Mouse (Mus musculus): ENCODE data around the gene Gm20390. TPM values are rescaled to one million over a fixed set of nuclear protein-coding genes. Genes with fewer than 3 reads are reported as not detected.

Gm20390 gene
- total RNA-seq, 2 experiments from 2014 or later = 88.1 to 124 TPM

Other genes starting within 250 kb of the Gm20390 start
- 10 to 100 TPM; 24.8 to 25.1 TPM for gene Utp18, start 82.5 kb downstream of the Gm20390 start, total RNA-seq (2021)
- 10 to 100 TPM; 25.5 to 35.7 TPM for gene Mbtd1, start 82.4 kb downstream of the Gm20390 start, total RNA-seq (2021)
- 10 to 100 TPM; 94.7 to 95.8 TPM for gene Nme2, start 12.0 kb downstream of the Gm20390 start, total RNA-seq (2021)
- gene Nme1, start 228 bp upstream of the Gm20390 start, total RNA-seq (2021) = 10 to 100 TPM; 79.8 to 86.1 TPM
- gene Spag9, start 27.8 kb upstream of the Gm20390 start, total RNA-seq (2021) = 100 to 1,000 TPM; 213 to 215 TPM
- gene Tob1, start 243.2 kb upstream of the Gm20390 start, total RNA-seq (2021) = 10 to 100 TPM; 41.8 to 42.4 TPM